Mouse (Mus musculus): ENCODE measurements around the gene Slc48a1. TPM values are rescaled to one million over a fixed set of nuclear protein-coding genes. Genes with fewer than 3 reads are reported as not detected.

Slc48a1 gene
- polyA plus RNA-seq, 1 experiment from 2014 or later: 58.7 TPM

- no peak overlapping the region for H3K27ac ChIP-seq
- no peak for ATAC-seq (ENCODE audit: insufficient number of reproducible peaks, low FRiP score, low TSS enrichment, low read depth)
- H3K4me3 ChIP-seq: no peak overlapping the region
- H3K4me1 ChIP-seq: peaks cover 60% of the 10 kb centered on the region
- no peak overlapping the region for H3K4me2 ChIP-seq
- H3K36me3 ChIP-seq: peaks cover 10% of the 10 kb centered on the region
- H3K27me3 ChIP-seq: no peaks in the 10 kb centered on the region; the same call in 1 of the 2 replicates
- H3K9ac ChIP-seq: no peak overlapping the region
- no peaks in the 10 kb centered on the region for H3K9me3 ChIP-seq
- 84% methylated on average over 9 of the region's 9 CpGs for WGBS
These were observed 7.6 kb downstream of the Slc48a1 start for GRCm38 (mm10) chr15:97785731-97786411.

- WGBS: 72% methylated on average over 10 of the region's 10 CpGs
- Histone ChIP-seq H3K27me3 (no peaks in the 10 kb centered on the region; the same call in 1 of the 2 replicates), H3K4me2 (no peak overlapping the region), H3K36me3 (peaks cover 15% of the 10 kb centered on the region), H3K4me3 (no peak overlapping the region), H3K9me3 (no peaks in the 10 kb centered on the region), H3K27ac (no peak overlapping the region), H3K4me1 (peaks cover 54% of the 10 kb centered on the region), H3K9ac (no peak overlapping the region)
- ATAC-seq (ENCODE audit: insufficient number of reproducible peaks, low FRiP score, low TSS enrichment, low read depth): no peak
These were observed 8.2 kb downstream of the Slc48a1 start for GRCm38 (mm10) chr15:97786412-97787112.

GRCm38 (mm10) chr15:97787148-97787798 is 9.0 kb downstream of the Slc48a1 start:
- no peak overlapping the region for H3K9ac ChIP-seq
- ATAC-seq (ENCODE audit: insufficient number of reproducible peaks, low FRiP score, low TSS enrichment, low read depth): no peak
- WGBS: 85% methylated on average over 7 of the region's 7 CpGs
- 0 out of 2 replicates have a peak overlapping the region, but pooled peaks have one; percentile 1 for H3K27ac ChIP-seq
- H3K4me2 ChIP-seq: no peak overlapping the region
- peaks cover 23% of the 10 kb centered on the region for H3K36me3 ChIP-seq
- no peaks in the 10 kb centered on the region for H3K9me3 ChIP-seq
- peaks cover 47% of the 10 kb centered on the region for H3K4me1 ChIP-seq
- H3K4me3 ChIP-seq: no peak overlapping the region
- H3K27me3 ChIP-seq: no peaks in the 10 kb centered on the region; the same call in 1 of the 2 replicates

GRCm38 (mm10) chr15:97787799-97788667 is 9.7 kb downstream of the Slc48a1 start:
- Histone ChIP-seq H3K9me3 (no peaks in the 10 kb centered on the region), H3K27ac (peak overlapping the region; percentile 33; the same call in 1 of the 2 replicates), H3K4me2 (no peak overlapping the region), H3K27me3 (no peaks in the 10 kb centered on the region; the same call in 1 of the 2 replicates), H3K4me1 (peaks cover 40% of the 10 kb centered on the region), H3K4me3 (no peak overlapping the region), H3K36me3 (peaks cover 30% of the 10 kb centered on the region), H3K9ac (no peak overlapping the region)
- no peak for ATAC-seq (ENCODE audit: insufficient number of reproducible peaks, low FRiP score, low TSS enrichment, low read depth)
- WGBS: 74% methylated on average over 19 of the region's 19 CpGs

- H3K4me3 ChIP-seq: no peak overlapping the region
- ATAC-seq (ENCODE audit: insufficient number of reproducible peaks, low FRiP score, low TSS enrichment, low read depth): no peak
These were observed 10.5 kb downstream of the Slc48a1 start for GRCm38 (mm10) chr15:97788821-97789220.

GRCm38 (mm10) chr15:97789761-97790505 is 11.6 kb downstream of the Slc48a1 start:
- Histone ChIP-seq H3K9ac (no peak overlapping the region), H3K27me3 (no peaks in the 10 kb centered on the region; the same call in 1 of the 2 replicates), H3K4me1 (peaks cover 28% of the 10 kb centered on the region), H3K36me3 (peaks cover 49% of the 10 kb centered on the region), H3K27ac (no peak overlapping the region), H3K9me3 (no peaks in the 10 kb centered on the region), H3K4me3 (no peak overlapping the region), H3K4me2 (no peak overlapping the region)
- 55% methylated on average over 20 of the region's 20 CpGs for WGBS
- ATAC-seq (ENCODE audit: insufficient number of reproducible peaks, low FRiP score, low TSS enrichment, low read depth): no peak

More at GRCm38 (mm10) chr15:97788821-97789220, 10.5 kb downstream of the Slc48a1 start:
- Histone ChIP-seq H3K4me1 (peaks cover 38% of the 10 kb centered on the region), H3K36me3 (peaks cover 38% of the 10 kb centered on the region), H3K27me3 (no peaks in the 10 kb centered on the region; the same call in 1 of the 2 replicates), H3K9ac (no peak overlapping the region), H3K4me2 (no peak overlapping the region), H3K9me3 (no peaks in the 10 kb centered on the region), H3K27ac (peak overlapping the region; percentile 43)
- WGBS: 60% methylated on average over 6 of the region's 6 CpGs

GRCm38 (mm10) chr15:97791126-97791700 is 12.9 kb downstream of the Slc48a1 start:
- Histone ChIP-seq H3K9ac (no peak overlapping the region), H3K4me3 (no peak overlapping the region), H3K4me2 (no peak overlapping the region), H3K4me1 (peaks cover 18% of the 10 kb centered on the region; the same call in 1 of the 2 replicates), H3K9me3 (no peaks in the 10 kb centered on the region), H3K27me3 (no peaks in the 10 kb centered on the region; the same call in 1 of the 2 replicates), H3K36me3 (peaks cover 62% of the 10 kb centered on the region), H3K27ac (no peak overlapping the region)
- 85% methylated on average over 11 of the region's 11 CpGs for WGBS
- no peak for ATAC-seq (ENCODE audit: insufficient number of reproducible peaks, low FRiP score, low TSS enrichment, low read depth)

GRCm38 (mm10) chr15:97793386-97794153 is 15.2 kb downstream of the Slc48a1 start:
- WGBS: 88% methylated on average over 18 of the region's 18 CpGs
- no peak overlapping the region for H3K9ac ChIP-seq
- no peak overlapping the region for H3K4me2 ChIP-seq
- H3K4me3 ChIP-seq: no peak overlapping the region
- no peak overlapping the region for H3K27ac ChIP-seq
- no peaks in the 10 kb centered on the region; the same call in 1 of the 2 replicates for H3K27me3 ChIP-seq
- peaks cover 85% of the 10 kb centered on the region for H3K36me3 ChIP-seq
- no peak for ATAC-seq (ENCODE audit: insufficient number of reproducible peaks, low FRiP score, low TSS enrichment, low read depth)
- 0 out of 2 replicates have a peak, but pooled peaks cover 6% of the 10 kb centered on the region for H3K4me1 ChIP-seq
- no peaks in the 10 kb centered on the region for H3K9me3 ChIP-seq

- Histone ChIP-seq H3K9me3 (no peaks in the 10 kb centered on the region), H3K27me3 (no peaks in the 10 kb centered on the region), H3K27ac (no peak overlapping the region), H3K4me1 (no peaks in the 10 kb centered on the region), H3K9ac (no peak overlapping the region), H3K4me3 (no peak overlapping the region), H3K36me3 (peaks cover 87% of the 10 kb centered on the region), H3K4me2 (no peak overlapping the region)
- no peak for ATAC-seq (ENCODE audit: insufficient number of reproducible peaks, low FRiP score, low TSS enrichment, low read depth)
- WGBS: 72% methylated on average over 5 of the region's 5 CpGs
These were observed 15.9 kb downstream of the Slc48a1 start for GRCm38 (mm10) chr15:97794268-97794667.

Measured in limb, embryonic 15.5 days (tissue).